Mouse (Mus musculus) hindbrain, embryonic 10.5 days (tissue): ENCODE results near the gene Cul9. TPM values are rescaled to one million over a fixed set of nuclear protein-coding genes. Genes with fewer than 3 reads are reported as not detected.
"Not testable (repeated sequence)": the region's sequence is repeated elsewhere in the genome, so short reads cannot be mapped to it uniquely, and the experiment has no call there.

Experiments
- DNase-seq: peaks from one replicate; pipeline ENCODE4 v3.0.0-alpha.2; 2017; ENCODE audit warnings: low spot score
- H3K27ac ChIP-seq: fragments of 300-500 bp; sonication (generic); 2 replicates; pipeline ENCODE4 v1.5.1; 2016; ENCODE audit warnings: mild to moderate bottlenecking, moderate library complexity
- H3K27me3 ChIP-seq: fragments of 300-500 bp; sonication (generic); 2 replicates; pipeline ENCODE4 v1.6.1; 2016; ENCODE audit warnings: mild to moderate bottlenecking; ENCODE audit not compliant: poor library complexity, insufficient read depth, severe bottlenecking
- H3K36me3 ChIP-seq: fragments of 300-500 bp; sonication (generic); 2 replicates; pipeline ENCODE4 v1.6.1; 2016; ENCODE audit warnings: mild to moderate bottlenecking, moderate library complexity
- H3K4me1 ChIP-seq: fragments of 300-500 bp; sonication (generic); replicated peaks from 2 replicates; pipeline ENCODE4 v1.6.1; 2016; ENCODE audit warnings: mild to moderate bottlenecking
- H3K4me3 ChIP-seq: fragments of 300-500 bp; sonication (generic); 2 replicates; pipeline ENCODE4 v1.5.1; 2016; ENCODE audit warnings: mild to moderate bottlenecking, moderate library complexity
- H3K9me3 ChIP-seq: fragments of 300-500 bp; sonication (generic); 2 replicates; pipeline ENCODE4 v1.6.1; 2016; ENCODE audit warnings: mild to moderate bottlenecking, moderate library complexity
- WGBS: fragments of 180-500 bp; shearing (Covaris S2); methylation state at CpG from one replicate; pipeline ENCODE4 v1.1.7; 2016; 5-methylcytosine and 5-hydroxymethylcytosine counted together
- polyA plus RNA-seq: library from polyadenylated mRNA; unstranded; fragments of >200 nt; fragmentation: Nextera tagmentation; extraction: Ambion mirVana; gene quantifications from 2 replicates; pipeline ENCODE4 v1.2.1, GENCODE M21; 2016

The Cul9 gene
- polyA plus RNA-seq, 1 experiment from 2014 or later = 7.6 TPM

DNA sequence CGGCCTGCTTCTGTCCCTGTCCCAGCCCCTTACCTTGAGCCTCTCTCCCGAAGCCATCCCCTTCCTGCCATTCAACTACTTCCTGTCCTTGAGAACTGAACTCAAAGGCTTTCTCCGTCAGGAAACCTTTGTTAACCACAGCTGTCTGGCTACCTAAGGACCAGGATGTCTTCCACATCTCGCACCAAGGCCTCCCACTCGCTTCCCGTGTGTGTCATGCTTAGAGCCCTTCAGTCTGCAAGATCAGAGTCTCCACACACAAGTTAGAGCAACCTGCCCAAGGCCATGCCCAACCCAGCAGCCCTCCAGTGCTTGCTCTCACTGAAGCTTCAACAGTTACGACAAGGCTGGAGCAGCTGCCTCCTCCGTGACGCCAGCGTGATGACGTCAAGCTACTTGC, 24.8 kb upstream of the Cul9 start:
- H3K4me1 ChIP-seq = no peaks in the 10 kb centered on the region
- H3K4me3 ChIP-seq = no peak overlapping the region
- no peak overlapping the region for H3K27ac ChIP-seq
- H3K9me3 ChIP-seq = no peaks in the 10 kb centered on the region
- H3K27me3 ChIP-seq = no peaks in the 10 kb centered on the region
- 90% methylated on average over 11 of the region's 11 CpGs for WGBS
- peaks cover 97% of the 10 kb centered on the region for H3K36me3 ChIP-seq
- no peak for DNase-seq

DNA sequence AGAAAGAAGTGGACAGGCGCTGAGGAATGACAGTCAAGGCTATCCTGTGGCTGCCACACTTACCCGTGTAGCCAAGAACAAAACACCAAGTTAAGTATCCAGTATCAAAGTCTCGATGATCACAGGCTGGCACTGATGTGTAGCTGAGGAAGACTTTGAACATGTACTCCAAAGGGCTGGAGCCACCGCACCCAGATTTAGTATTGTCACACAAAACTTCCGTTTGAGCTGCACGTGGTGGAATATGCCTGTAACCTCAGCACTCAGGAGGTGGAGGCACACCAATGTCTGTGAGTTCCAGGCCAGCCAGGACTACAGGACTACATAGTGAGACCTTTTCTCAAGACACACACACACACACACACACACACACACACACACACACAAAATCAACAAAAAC, 13.0 kb upstream of the Cul9 start:
- Histone ChIP-seq H3K36me3 (peaks cover 10% of the 10 kb centered on the region), H3K27me3 (no peaks in the 10 kb centered on the region), H3K27ac (no peak overlapping the region), H3K4me1 (peaks cover 32% of the 10 kb centered on the region), H3K4me3 (no peak overlapping the region), H3K9me3 (no peaks in the 10 kb centered on the region)
- DNase-seq = no peak
- WGBS = 96% methylated on average over 6 of the region's 6 CpGs

DNA sequence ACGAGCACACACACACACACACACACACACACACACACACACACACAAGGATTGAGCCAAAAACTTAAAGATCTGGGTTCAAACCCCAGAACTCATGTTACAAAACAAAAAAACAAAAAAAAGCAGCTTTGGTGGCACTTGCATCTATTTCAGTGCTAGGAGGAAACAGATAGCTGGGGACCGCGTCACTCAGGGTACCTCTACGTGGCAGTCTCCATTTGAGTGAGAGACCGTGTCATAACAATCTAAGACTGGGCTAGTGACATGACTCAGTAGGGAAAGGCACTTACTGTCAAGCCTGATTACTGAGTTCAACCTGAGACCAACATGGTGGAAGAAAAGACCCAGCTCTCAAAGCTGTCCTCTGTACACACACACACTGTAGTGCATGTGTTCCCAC, 12.0 kb upstream of the Cul9 start:
- H3K36me3 ChIP-seq = no peaks in the 10 kb centered on the region
- 0 out of 2 replicates have a peak, but pooled peaks cover 8% of the 10 kb centered on the region for H3K27me3 ChIP-seq
- no peak overlapping the region for H3K27ac ChIP-seq
- H3K9me3 ChIP-seq = no peaks in the 10 kb centered on the region
- no peak for DNase-seq
- no peak overlapping the region for H3K4me3 ChIP-seq
- peaks cover 42% of the 10 kb centered on the region for H3K4me1 ChIP-seq
- 91% methylated on average over 5 of the region's 5 CpGs for WGBS

DNA sequence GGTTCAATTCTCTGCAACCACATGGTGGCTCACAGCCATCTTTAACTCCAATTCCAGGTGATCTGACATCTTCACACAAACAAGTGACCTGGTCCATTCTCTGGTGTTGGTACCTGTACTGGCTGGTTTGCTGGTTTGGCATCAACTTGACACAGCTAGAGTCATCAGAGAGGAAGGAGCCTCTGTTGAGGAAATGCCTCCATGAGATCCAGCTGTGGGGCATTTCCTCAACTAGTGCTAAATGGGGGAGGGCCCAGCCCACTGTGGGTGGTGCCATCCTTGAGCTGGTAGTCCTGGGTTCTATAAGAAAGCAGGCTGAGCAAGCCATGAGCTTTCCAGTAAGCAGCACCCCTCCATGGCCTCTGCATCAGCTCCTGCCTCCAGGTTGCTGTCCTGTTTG, 11.1 kb upstream of the Cul9 start:
- not testable (repeated sequence) for H3K27me3 ChIP-seq, H3K36me3 ChIP-seq, DNase-seq, H3K9me3 ChIP-seq
- peak overlapping the region; percentile 98 for H3K27ac ChIP-seq
- peak overlapping the region; percentile 100 for H3K4me3 ChIP-seq
- peaks cover 50% of the 10 kb centered on the region for H3K4me1 ChIP-seq

DNA sequence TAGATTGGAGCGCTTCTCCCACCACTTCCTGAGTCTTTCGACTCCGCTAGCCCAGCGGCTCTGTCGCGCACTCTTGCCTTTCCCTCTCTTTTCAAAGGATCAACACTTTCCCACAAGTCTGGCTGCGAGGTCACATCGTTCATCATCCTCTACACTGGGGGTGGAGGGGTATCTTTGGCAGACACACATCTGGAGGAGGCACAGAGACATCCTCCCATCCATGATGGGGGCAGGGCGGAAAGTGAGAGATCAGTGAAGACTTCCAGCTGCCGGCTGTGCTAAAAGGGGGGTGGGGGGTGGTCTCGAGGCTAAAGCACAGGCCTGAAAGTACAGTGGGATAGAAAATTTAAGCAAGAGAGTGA, 10.4 kb upstream of the Cul9 start:
- H3K4me1 ChIP-seq = peaks cover 52% of the 10 kb centered on the region
- 0% methylated on average over 11 of the region's 11 CpGs for WGBS
- H3K27me3 ChIP-seq = 0 out of 2 replicates have a peak, but pooled peaks cover 8% of the 10 kb centered on the region
- H3K36me3 ChIP-seq = peaks cover 11% of the 10 kb centered on the region
- H3K27ac ChIP-seq = peak overlapping the region; percentile 98
- no peaks in the 10 kb centered on the region for H3K9me3 ChIP-seq
- H3K4me3 ChIP-seq = peak overlapping the region; percentile 100
- DNase-seq = no peak

DNA sequence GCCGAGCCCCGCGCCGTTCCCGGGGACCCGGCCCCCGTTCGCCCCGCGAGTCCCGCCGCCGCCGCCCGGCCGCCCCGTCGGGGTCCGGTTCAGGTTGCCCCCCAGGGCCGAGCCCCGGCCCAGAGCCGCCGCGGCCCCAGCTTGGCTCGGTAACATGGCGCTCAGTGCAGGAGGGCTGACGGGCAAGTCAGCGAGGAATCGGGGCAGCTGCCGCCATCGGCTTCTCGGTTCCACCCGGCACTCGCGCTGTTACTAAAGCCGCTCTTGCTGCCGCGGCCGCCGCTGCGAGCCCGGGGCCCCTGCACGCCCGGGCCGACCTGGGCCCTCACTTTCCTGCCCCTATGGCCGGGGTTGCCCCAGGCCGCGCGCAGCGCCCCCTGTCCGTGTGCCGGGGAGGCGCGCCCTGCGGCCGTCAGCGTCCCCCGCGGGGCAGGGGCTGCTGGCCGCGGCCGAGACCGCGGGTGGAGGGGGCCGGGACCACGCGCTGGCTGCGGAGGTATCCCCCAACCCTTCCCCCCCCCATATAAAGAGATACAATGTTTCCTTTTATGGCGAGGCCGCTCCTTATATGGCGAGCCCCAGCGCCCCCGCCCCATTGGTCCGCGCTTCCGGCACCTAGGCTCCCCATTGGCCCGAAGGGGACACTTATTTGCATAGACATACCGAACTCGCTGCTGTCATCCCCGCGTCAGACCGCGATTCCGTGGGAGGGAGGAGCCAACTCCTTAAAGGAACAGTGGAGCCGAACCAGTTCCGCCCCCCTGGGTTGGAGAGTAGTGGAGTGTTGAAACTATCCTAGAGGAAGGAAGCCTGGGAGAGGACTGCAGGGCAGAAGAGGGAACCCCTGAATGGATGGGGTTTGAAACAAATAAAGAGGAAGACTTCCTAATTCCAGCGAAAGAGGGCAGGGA, 9.7 kb upstream of the Cul9 start, which contains the start of gene Srf:
TSS of gene Srf (minus strand) at position 503 of the 911 bp plus-strand sequence.
- Histone ChIP-seq H3K4me3 (peak within 1 kb of the TSS; percentile 100), H3K36me3 (peaks cover 17% of the 10 kb centered on the region), H3K4me1 (peaks cover 52% of the 10 kb centered on the region), H3K27ac (peak within 1 kb of the TSS; percentile 98), H3K27me3 (0 out of 2 replicates have a peak, but pooled peaks cover 8% of the 10 kb centered on the region), H3K9me3 (no peaks in the 10 kb centered on the region)
- DNase-seq = peak; percentile 97
- under 1% methylated on average over 87 of the region's 87 CpGs for WGBS

DNA sequence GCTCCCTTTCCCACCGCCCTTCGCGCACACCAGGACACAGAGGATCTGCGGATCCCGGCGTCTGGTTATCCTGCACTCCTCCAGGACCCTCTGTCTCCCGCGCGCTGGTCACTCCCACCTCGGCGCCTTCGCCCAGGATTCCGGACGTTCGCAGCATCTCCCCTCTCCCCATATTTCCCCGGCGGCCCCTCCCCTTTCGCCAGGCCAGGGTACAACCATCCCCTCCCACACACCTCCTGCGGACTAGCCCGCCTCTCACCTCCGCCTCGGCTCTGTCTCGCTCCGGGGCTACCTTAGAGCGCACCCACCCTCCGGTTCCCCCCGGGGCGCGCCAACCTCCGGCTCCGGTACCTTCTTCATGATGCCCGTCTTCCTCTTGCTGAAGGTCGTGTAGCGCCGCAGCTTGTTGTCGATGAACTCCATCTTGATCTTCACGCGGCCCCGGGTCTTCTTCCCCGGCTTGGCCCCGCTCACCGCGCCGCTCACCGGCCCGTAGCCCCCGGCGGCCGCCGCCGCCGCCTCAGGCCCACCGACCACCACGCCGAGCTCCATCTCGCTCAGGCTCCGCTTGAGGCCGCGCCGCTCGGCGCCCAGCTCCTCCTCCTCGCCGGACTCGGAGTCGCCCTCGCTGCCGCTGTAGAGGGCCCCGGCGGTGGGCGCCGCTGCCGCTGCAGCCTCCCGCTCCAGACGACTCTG, 8.9 kb upstream of the Cul9 start:
- Histone ChIP-seq H3K36me3 (peaks cover 25% of the 10 kb centered on the region), H3K4me1 (peaks cover 52% of the 10 kb centered on the region), H3K9me3 (no peaks in the 10 kb centered on the region), H3K4me3 (peak overlapping the region; percentile 100), H3K27me3 (0 out of 2 replicates have a peak, but pooled peaks cover 8% of the 10 kb centered on the region), H3K27ac (peak overlapping the region; percentile 98)
- peak; percentile 67 for DNase-seq
- under 1% methylated on average over 75 of the region's 75 CpGs for WGBS

DNA sequence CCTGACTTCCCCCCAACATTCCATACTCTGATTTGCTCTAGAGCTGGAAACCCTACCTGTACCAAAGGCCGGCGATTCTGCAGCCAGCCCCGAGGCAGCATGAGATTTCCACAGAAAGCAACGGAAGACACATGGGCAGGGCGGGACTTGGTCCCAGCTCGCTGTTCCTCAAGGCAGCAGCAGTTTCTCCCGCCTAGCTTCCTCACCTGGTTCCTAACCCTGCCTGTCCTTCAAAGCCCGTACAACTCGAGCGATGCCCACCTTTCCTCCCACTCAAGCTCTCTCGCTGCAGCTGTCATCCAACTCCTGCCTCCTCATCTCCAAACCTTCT, 8.4 kb upstream of the Cul9 start:
- 1% methylated on average over 11 of the region's 11 CpGs for WGBS
- peak overlapping the region; percentile 98 for H3K27ac ChIP-seq

DNA sequence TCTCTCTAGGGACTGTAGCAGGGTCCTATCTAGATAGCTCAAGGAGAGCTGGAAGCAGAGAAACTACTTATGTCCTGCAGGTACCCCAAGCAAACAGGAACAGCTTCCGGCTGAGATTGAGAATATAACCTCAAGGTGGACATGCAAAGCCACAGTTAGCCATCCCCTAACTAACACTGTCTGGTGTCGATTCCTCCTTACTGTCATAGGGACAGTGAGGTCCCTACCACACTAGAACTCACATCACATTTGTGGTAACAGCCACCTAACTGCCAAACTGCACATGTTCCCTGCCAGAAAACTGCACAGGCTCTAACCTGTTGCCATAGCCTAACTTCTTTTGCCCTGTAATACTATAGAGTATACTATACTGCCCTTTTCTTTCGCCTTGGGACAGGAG, 7.7 kb upstream of the Cul9 start:
- 0 out of 2 replicates have a peak, but pooled peaks cover 8% of the 10 kb centered on the region for H3K27me3 ChIP-seq
- peaks cover 36% of the 10 kb centered on the region for H3K36me3 ChIP-seq
- H3K27ac ChIP-seq = peak overlapping the region; percentile 74; the same call in 1 of the 2 replicates
- H3K4me3 ChIP-seq = peak overlapping the region; percentile 100
- peaks cover 52% of the 10 kb centered on the region for H3K4me1 ChIP-seq
- no peaks in the 10 kb centered on the region for H3K9me3 ChIP-seq
- no peak for DNase-seq
- 78% methylated on average over 3 of the region's 3 CpGs for WGBS

More for the DNA sequence above, 8.4 kb upstream of the Cul9 start:
- no peak for DNase-seq
- Histone ChIP-seq H3K27me3 (0 out of 2 replicates have a peak, but pooled peaks cover 8% of the 10 kb centered on the region), H3K36me3 (peaks cover 30% of the 10 kb centered on the region), H3K4me1 (peaks cover 52% of the 10 kb centered on the region), H3K4me3 (peak overlapping the region; percentile 100), H3K9me3 (no peaks in the 10 kb centered on the region)

DNA sequence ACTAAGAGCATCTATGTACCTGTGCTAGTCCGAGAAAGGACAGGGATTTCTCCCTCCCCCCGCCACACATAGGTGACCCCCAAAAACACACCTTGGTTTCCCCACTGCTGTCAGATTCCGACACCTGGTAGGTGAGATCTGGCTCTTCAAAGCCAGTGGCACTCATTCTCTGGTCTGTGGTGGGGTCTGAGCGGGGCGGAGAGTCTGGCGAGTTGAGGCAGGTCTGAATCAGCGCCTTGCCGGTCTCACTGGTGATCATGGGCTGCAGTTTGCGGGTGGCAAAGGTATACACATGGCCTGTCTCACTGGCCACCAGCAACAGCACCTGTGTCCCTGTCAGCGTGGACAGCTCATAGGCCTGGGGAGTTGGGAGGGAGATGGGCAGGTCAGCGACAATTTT, 7.3 kb upstream of the Cul9 start:
- DNase-seq = no peak
- Histone ChIP-seq H3K4me1 (peaks cover 57% of the 10 kb centered on the region), H3K27me3 (peaks cover 8% of the 10 kb centered on the region; the same call in 1 of the 2 replicates), H3K4me3 (peak overlapping the region; percentile 100), H3K36me3 (peaks cover 40% of the 10 kb centered on the region), H3K27ac (peak overlapping the region; percentile 74), H3K9me3 (no peaks in the 10 kb centered on the region)
- WGBS = 41% methylated on average over 11 of the region's 11 CpGs

DNA sequence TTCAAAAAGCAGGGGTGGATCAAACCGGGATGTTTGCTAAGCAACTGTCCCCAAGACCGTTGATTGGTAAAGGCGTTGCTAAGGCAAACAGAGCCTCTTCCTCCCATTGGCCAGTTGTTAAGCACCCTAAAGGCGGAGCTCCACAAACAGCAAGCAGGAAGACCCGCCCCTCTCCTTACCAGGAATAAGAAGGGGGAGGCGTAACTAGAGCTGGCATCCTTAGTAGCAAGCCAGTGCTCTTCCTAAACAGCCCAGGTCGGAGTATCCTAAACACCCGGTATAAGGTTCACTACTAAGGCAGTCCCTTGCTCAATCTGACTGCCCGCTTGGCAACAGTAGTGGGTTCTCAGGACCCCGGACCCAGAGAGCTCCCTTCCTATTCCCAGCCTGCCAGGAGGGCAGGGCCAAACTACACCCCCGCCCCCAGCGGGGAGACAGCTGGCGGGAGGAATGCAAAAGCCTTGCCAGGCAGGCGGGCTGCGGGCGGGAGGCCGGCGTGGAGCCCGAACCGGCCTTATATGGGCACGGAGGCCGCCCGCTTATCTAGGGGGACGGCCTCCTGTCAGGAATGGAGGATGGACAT, 6.7 kb upstream of the Cul9 start:
- Histone ChIP-seq H3K27ac (peak overlapping the region; percentile 74), H3K9me3 (no peaks in the 10 kb centered on the region), H3K27me3 (peaks cover 9% of the 10 kb centered on the region; the same call in 1 of the 2 replicates), H3K4me1 (peaks cover 62% of the 10 kb centered on the region), H3K4me3 (peak overlapping the region; percentile 100), H3K36me3 (peaks cover 46% of the 10 kb centered on the region)
- 1% methylated on average over 24 of the region's 24 CpGs for WGBS
- peak; percentile 87 for DNase-seq

DNA sequence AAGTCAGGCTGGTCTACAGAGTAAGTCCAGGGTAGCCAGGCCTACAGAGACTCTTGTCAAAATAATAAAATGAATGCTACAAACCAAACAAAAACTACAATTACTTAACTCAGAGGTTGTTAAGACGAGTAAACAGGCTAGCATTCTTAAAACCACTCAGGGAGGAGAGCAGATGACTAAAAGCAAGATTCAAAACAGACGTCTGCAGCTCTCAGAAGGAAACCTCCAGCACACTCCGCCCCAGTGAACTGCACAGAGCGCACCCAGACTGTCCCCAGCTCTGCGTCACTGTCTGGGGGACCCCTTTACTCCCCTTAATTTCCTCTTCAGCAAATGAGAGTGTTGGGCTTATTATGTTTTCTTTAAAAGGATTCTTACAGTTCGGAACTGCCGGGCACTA, 6.0 kb upstream of the Cul9 start:
- Histone ChIP-seq H3K36me3 (peaks cover 51% of the 10 kb centered on the region), H3K9me3 (no peaks in the 10 kb centered on the region), H3K4me1 (peaks cover 64% of the 10 kb centered on the region), H3K27ac (peak overlapping the region; percentile 20), H3K27me3 (peaks cover 17% of the 10 kb centered on the region), H3K4me3 (no peak overlapping the region)
- DNase-seq = no peak
- WGBS = 86% methylated on average over 7 of the region's 7 CpGs
